Mouse (Mus musculus) myocyte (in vitro differentiated cells): ENCODE results near the gene Arhgap21.

Experiments
- E2F4 ChIP-seq: IDR thresholded peaks from one replicate; pipeline ENCODE4 v1.6.1; 2011; ENCODE audit warnings: mild to moderate bottlenecking, control low read depth, moderate library complexity; ENCODE audit not compliant: insufficient read depth
- MAX ChIP-seq: IDR thresholded peaks from one replicate; pipeline ENCODE4 v1.6.1; 2011; ENCODE audit warnings: low read depth, mild to moderate bottlenecking, control low read depth
- POLR2A ChIP-seq: IDR thresholded peaks from one replicate; pipeline ENCODE4 v1.6.1; 2011; ENCODE audit warnings: low read depth, mild to moderate bottlenecking, control low read depth, moderate library complexity; ENCODE audit not compliant: insufficient read length
- POLR2AphosphoS2 ChIP-seq: IDR thresholded peaks from one replicate; pipeline ENCODE4 v1.6.1; 2011; ENCODE audit warnings: low read depth, control low read depth; ENCODE audit not compliant: insufficient read length
- USF1 ChIP-seq: IDR thresholded peaks from one replicate; pipeline ENCODE4 v1.6.1; 2011; ENCODE audit warnings: low read depth, mild to moderate bottlenecking, control low read depth, moderate library complexity

GRCm38 (mm10) chr2:20811506-20811905 lies 157.2 kb downstream of the Arhgap21 start:
- TF ChIP-seq USF1 (no peak), POLR2AphosphoS2 (no peak), POLR2A (no peak), MAX (no peak), E2F4 (no peak)
